Mouse (Mus musculus) natural killer cell, adult 2 months (primary cell): ENCODE results near the gene Gpatch11.
A peak's percentile ranks its signal among the peaks of the same experiment; 100 is the strongest.

Source experiments
- DNase-seq, 2 experiments: peaks; one replicate each; pipeline ENCODE4 v3.0.0; 2022; ENCODE audit warnings: low spot score in 2 of 2

Gene Gpatch11

DNA sequence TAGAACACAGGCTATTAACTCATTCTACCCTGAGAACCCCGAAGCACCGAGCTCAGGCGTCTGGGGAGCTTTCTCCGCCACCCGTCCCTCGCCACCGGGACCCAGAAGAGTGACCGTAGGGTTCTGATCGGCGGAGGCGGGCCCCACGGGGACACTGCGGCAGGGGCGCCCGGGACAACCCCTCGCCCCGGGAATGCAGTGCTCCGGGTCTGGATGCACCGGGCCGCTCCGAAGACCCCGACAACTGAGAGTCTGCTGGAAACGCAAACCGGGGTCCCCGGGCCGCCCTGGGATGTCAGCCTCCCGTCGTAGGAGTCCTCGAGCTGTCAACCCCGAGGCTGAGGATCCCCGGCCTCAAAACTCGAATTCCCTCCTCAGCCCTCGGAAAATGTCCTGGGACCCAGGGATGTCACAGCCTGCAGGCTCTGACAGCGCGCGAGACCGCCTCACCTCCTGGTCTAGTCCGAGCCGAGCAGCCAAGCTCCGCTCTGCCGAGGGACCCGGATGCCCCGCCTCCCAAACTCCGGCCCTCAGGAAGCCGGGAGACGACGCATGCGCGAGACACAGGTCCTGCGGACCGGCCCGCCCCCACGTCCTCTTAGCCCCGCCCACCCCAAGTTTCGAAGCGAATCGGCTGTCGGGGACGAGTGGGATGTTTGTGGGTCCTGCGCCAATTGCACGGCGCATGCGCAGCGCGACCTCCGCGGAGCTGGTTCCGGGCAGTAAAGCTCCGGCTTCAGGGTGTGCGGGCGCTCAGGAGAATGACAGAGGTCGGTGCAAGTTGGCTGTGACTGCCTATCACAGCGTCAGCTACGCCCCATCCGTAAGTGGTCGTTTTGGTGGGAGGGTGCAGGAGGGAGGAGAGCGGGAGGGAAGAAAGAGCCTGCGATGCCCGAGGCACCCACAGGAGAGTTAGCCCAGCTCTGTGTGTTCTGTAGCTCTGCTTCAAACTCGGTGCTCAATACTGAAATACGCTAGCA, at the start of gene Gpatch11, which contains the start of gene Heatr5b:
Gpatch11 (plus strand) TSS at position 712 of the 980 bp plus-strand sequence.
Heatr5b (minus strand) TSS at position 509 of the 980 bp plus-strand sequence.
- DNase-seq = peak; percentile 93 to 95

- peak in 1 of 2 experiments; percentile 5 for DNase-seq
Measured at GRCm38 (mm10) chr17:78788273-78788672, 47.1 kb upstream of the Gpatch11 start.

DNA sequence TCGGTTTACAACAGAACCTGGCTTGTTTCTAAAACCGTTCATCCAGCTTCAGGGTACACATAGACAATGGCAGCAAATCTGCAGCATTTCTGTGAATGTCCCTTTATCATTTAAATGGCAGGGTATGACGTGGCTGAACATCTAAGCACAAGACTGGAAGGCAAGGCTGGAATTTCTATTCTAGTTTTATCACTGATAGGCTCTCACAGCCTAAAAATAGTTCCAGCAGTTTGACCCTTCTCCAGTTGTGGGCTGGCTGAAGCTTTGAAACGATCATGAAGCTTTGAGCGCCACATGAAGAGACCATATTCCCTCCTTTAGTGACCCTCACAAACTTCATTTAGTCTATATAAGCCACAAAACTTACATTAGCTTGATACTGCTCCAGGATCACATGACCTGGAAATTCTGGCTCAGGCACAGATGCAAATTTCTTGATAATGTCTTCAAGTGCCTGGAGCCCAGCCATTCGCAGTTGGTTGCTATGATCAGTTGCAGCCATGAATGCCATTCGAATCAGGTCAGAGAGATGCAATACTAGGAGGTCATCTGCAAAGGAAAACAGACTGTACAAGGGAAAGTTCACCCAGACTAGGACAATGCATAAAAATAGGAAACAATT, 44.2 kb upstream of the Gpatch11 start:
- DNase-seq = no peak

GRCm38 (mm10) chr17:78791690-78792070, 43.7 kb upstream of the Gpatch11 start:
- DNase-seq = no peak

DNA sequence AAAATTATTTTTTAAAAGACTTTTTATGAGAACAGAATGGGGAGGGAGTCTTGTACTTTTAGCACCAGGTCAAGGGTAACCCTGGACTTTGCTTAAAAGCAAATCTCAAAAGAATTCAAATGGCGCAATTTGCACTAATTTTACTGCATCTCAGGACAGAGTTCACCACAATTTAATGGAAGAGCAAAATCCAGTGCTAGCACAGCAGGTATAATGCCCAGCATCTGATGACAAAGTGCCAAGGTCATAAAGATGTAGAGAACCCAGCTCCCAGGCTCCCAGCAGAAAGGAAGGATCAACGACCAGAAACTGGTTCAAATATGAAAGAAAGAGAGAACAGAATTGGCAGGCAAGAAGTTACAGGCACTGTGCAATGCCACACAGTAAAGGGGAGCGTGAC, 43.2 kb upstream of the Gpatch11 start:
- no peak for DNase-seq

- no peak for DNase-seq
Measured at GRCm38 (mm10) chr17:78794390-78794789, 41.0 kb upstream of the Gpatch11 start.

DNA sequence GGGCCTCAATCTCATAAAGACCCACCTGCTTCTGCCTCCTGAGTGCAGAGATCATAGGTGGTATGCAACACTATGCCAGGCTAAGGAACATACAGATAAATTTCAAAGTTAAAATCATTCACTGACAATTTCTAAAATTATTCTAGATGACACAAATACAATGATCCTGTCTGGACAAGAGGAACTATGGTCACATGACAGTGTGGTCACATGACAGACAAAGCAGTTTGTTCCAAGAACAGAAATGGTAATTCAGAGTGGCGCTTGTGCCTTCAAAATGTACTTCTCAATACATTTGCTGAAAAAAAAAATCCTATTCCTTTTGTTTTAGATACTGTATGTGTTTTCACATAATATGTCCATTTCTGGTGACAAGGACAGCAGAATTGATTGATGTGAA, 38.1 kb upstream of the Gpatch11 start:
- no peak for DNase-seq

- no peak for DNase-seq
Measured at GRCm38 (mm10) chr17:78809019-78809418, 26.3 kb upstream of the Gpatch11 start.

DNA sequence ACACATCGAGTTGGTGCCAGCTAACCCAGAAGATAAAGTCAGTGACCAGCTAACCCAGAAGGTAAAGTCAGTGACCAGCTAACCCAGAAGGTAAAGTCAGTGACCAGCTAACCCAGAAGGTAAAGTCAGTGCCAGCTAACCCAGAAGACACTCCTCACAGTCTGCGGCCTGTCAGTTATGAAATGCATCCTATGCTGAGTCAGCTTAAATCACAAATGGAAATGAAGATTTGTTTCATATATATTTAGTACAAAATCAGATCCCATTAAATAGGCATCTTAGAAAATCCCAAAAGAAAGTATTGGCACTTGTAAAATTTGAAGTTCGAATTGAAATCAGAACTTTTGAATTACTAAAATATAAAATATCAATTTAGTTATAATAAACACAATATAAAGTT, 25.8 kb upstream of the Gpatch11 start:
- DNase-seq = no peak

DNA sequence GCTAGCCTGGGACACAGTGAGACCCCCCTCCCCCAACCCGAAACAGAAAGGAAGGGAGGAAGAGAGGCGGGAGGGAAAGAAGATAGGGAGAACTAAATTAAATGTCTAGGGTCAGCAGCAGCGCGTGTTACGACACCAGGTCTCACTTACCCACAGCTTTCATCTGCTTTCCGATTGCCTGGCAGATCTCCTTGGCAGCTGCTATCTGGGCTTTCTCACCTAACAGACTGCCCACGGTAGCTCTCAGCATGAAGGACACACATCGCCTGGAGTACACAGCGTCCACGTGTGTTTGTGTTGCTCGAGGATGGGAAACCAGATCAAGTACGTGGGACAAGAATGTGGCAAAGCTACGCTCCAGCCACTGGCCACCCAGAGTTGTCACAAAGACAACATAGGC, 11.0 kb upstream of the Gpatch11 start:
- DNase-seq = no peak

- DNase-seq = no peak
Measured at GRCm38 (mm10) chr17:78836056-78836455, 689 bp downstream of the Gpatch11 start.

DNA sequence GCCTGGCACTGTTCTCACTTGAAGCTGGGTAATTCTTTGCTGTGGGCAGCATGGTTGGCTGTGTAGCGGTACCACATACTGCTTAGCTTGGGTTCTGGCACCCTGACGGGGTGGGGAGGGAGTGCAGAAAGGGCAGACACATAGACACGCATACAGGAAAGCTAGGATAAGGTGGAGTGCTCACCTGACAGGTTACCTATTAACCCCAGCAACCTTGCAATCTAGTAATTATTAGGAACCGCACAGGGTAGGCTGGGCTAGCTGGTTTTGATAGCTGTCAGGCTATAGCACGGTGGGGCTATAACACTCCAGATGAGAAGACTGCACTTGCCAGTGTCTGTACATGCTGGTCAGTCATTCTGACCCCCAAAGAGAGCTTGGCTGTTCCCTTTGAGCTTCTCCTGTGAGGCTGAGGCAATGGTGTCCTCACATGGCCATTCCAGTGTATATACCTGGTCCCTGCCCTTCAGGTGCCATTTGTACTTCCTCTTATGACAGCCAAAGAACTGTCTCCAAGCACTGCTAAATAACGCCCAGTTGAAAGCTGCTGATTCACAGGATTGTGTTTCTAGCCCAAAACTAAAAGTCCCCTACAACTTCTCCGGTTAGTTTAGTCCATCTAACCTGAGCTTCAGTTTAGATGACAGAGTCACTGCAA, 7.0 kb downstream of the Gpatch11 start:
- no peak for DNase-seq

DNA sequence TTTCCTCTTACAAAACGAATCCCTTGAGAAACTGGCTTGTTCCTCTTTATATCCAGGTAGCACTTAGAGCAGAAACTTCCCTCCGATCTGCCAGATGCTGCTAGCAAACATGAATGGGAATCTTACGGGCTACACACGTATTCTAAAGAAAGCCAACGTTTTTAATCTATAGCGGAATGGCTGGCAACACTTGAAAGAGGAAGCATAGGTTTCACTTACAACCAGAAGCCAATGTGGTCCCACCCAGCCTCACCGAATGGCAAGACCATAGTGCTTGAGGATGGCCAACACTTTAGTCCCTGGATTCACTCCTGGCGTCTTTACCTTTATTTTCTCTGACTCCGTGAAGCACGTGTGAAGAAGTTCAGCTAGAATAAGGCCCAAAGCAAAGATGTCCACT, 20.9 kb downstream of the Gpatch11 start:
- no peak for DNase-seq

GRCm38 (mm10) chr17:78873886-78874285, 38.5 kb downstream of the Gpatch11 start:
- DNase-seq = no peak

DNA sequence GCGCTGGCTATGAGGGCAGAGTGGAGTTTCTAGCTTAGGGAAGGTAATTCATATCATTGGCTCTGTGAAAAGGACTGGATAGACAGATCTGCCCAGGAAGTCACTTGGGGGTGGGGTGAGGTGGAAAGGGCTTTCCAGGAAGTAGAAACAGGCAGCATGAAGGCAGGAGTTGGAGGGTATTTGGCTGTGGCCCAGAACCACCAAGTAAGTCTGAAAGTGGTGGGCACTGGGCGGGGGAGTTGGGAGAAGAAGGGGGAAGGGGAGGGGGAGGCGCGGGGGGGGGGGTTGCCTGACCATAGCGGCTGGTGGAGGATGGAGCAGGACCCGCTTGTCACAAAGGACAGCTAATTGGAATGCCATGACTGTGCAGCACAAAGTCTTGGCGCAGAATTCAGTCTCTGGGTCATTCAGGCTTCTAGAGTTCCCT, 46.5 kb downstream of the Gpatch11 start:
- no peak for DNase-seq

- peak; percentile 25 to 32 for DNase-seq
Measured at GRCm38 (mm10) chr17:78882401-78883112, 47.2 kb downstream of the Gpatch11 start, which contains the start of gene Eif2ak2. Gene Eif2ak2, minus strand, starts transcription at chr17:78882573.

GRCm38 (mm10) chr17:78883291-78883690, 47.9 kb downstream of the Gpatch11 start:
- DNase-seq = no peak

DNA sequence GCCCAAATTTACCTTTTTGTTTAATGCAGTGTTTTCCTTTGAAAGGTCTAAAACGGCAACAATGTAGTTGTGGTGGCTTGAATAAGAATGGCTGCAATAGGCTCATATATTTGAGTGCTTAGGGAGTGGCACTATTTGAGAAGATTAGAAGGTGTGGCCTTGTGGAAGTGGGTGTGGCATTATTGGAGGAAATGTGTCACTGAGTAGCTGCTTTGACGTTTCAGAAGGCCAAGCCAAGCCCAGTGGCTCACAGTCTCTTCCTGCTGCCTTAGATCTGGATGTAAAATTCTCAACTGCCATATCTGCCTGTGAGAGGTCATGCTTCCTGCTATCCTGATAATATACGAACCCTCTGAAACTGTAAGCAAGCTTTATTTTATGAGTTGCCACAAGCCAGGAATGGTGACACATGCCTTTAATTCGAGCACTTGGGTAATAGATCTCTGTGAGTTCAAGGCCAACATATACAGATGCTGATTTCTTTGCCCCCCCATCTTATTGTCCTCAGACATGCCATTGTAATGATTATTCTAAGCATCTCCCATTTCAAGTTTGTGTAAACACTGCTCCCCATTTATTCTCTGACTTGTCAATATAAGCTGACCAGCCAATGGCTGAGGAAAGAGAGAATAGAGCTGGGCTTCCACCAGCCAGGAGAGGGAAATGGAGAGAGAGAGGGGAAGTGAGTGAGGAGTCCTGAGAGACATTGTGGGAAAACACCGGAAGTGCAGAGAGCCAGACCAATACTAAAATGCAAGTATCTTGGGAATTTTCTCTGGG, 50.1 kb downstream of the Gpatch11 start:
- DNase-seq = no peak

DNA sequence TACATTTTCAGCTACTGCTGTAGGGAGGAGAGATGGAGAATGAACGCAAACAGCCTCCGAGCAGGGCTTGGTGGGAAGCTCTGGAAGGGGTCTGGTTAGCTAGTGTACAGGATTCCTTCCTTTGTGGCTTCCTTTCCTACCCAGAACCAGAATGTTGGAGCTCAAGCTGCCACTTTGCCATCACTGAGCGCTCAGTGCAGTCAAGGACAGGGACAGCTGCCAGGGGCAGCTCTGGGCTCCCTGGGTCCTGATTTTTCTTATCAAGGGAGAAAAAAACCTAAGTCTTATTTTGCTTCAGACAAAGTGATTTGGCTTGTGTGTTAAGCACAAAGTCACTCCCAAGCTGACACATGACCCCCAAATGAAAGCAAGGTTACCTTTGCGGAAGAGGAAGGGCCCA, 53.2 kb downstream of the Gpatch11 start:
- no peak for DNase-seq

- DNase-seq = no peak
Measured at GRCm38 (mm10) chr17:78889184-78889583, 53.8 kb downstream of the Gpatch11 start.

DNA sequence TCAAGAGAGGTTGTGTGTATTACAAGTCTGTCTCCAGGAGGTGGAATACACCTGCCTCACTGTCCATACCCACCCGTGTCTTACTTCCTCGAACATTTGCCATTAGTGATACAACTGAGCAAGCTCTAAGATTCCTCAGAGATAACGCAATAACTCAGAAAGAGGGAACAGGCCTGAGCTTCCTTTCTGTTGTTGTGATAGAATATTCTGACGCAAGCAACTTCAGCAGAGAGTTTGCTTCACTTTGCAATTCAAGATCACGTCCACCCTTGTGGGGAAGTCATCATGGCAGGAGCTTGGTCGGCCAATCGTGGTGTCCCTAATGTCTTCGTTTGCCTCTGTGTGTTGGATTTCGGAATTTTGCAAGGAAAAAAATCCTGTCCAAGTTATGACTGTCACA, 55.7 kb downstream of the Gpatch11 start:
- no peak for DNase-seq
